Mouse (Mus musculus) urinary bladder, postnatal 0 days (tissue): ENCODE data around the gene Olfr1272. TPM values are rescaled to one million over a fixed set of nuclear protein-coding genes. Genes with fewer than 3 reads are reported as not detected.

Source experiments
- polyA plus RNA-seq: library from polyadenylated mRNA; unstranded; fragments of >200 nt; fragmentation: Nextera tagmentation; extraction: Ambion mirVana; gene quantifications from 2 replicates; pipeline ENCODE4 v1.2.1, GENCODE M21; 2015

Olfr1272 gene
- not detected in 2 replicates for polyA plus RNA-seq

DNA sequence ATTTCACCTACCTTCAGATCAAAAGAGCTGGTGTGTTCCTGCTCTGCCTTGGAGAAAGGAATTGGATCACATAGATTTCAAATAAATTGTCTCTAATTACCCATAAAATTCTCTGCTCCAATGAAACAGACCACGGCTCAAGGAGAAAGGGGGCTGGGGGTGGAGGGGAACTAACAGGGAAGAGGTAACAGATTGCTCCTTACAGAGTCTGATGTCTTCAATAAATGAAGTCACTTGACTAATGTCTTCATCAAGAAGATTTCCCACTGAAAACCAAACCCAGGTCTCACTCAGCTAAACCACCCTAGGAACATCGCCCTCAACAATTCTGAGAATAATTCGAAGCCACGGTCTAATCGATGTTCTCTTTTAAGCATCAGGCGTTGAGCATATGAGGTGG, at the start of gene Olfr1272:
Gene Olfr1272 (minus strand): TSS at position 101 of the 400 bp plus-strand sequence.

DNA sequence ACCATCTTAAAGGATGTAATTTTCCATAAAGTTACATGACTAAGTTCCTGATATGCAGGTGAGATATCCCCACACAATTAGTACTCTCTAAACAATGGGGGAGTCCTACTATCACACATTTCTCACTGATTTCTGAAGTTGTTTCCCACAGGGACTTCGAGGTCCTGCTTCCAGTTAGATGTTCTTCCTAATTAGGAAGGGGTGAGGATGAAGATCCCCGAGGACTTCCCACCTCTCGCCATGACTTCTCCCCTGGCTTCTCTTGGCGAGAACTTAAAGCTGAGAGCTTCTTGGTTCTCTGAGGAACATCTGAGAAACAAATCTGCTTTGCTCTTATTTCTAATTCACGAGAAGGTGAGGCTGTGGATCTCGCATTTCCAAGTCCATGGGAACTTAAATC, 29.3 kb upstream of the Olfr1272 start, which contains the start of gene Gm13769:
Gene Gm13769 (plus strand): TSS at position 301 of the 400 bp plus-strand sequence.

DNA sequence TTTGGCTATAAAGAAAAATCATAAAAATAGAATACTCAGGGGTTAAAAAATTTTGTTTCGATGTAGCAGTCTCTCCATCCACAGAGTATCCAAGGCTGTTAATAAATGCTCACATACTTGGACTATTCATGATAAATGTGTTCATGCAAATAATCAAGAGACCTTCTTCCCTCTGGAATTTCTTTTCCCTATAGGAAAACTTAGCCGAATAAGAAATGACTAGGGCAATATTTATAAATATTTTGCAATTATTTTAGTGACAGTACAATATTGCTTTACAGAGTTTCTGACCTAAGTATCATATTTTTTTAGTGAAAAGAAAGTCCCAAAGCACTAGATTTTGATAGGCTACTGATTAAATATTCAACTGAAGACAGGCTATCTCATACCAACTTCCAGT, 21.7 kb downstream of the Olfr1272 start, which contains the start of gene Olfr1271:
Gene Olfr1271 (minus strand): TSS at position 101 of the 400 bp plus-strand sequence.

DNA sequence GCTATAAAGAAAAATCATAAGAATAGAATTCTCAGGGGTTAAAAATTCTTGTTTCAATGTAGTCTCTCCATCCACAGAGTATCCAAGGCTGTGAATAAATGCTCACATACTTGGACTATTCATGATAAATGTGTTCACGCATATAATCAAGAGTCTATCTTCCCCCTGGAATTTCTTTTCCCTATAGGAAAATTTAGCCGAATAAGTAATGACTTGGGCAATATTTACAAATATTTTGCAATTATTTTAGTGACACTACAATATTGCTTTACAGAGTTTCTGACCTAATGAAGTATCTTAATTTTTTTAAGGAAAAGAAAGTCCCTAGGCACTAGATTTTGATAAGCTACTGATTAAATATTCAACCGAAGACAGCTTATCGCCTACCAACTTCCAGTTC, 35.1 kb downstream of the Olfr1272 start, which contains the start of gene Olfr142:
Gene Olfr142 (minus strand): TSS at position 101 of the 400 bp plus-strand sequence.

Other genes starting within 250 kb of the Olfr1272 start
- gene Olfr140, start 229.2 kb downstream of the Olfr1272 start, polyA plus RNA-seq = not detected in 2 replicates
- not detected in 2 replicates for gene Olfr1269, start 171.4 kb downstream of the Olfr1272 start, polyA plus RNA-seq
- gene Olfr32, start 150.5 kb downstream of the Olfr1272 start, polyA plus RNA-seq = not detected in 2 replicates
- not detected in 2 replicates for gene Olfr1270, start 139.8 kb downstream of the Olfr1272 start, polyA plus RNA-seq
- gene Olfr1506, start 68.3 kb downstream of the Olfr1272 start, polyA plus RNA-seq = not detected in 2 replicates
- not detected in 2 replicates for gene Olfr142, start 35.2 kb downstream of the Olfr1272 start, polyA plus RNA-seq
- gene Olfr1271, start 21.8 kb downstream of the Olfr1272 start, polyA plus RNA-seq = not detected in 2 replicates
- gene Gm13769, start 29.4 kb upstream of the Olfr1272 start, polyA plus RNA-seq = not detected in 2 replicates
- gene Olfr1274-ps, start 105.8 kb upstream of the Olfr1272 start, polyA plus RNA-seq = not detected in 2 replicates